Mouse (Mus musculus): ENCODE measurements around the gene Gm5127.

DNA sequence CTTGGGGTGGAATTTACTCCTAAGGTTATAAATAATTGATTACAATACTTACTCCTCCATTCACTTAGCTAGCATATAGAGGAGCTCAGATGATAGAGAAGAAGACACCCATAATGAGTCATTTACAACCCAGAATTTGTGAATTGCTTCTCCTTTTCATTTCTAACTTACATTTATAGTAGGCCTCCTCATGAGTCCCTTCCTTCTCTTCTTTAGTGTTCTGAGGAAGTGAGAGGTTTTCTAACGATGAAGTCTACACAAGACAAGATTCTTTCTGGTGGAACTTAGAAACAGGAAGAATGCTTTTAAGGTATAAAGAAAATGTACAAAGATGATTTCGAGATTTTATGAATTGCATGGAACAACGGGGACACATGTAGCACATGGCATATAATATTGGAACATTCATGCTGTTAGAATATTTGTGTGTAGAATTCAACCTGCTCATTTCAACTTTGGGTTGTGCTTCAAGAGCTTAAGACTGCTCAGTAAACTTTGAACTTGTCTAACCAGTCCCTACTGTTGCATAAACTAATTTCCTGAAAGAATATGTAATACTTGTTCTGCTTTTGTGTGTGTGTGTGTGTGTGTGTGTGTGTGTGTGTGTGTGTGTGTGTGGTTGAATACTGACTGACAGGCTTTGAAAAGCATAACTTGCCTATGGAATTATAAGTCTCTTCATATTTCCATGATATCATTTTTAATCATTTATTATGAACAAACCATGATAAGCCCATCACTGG lies 52.0 kb downstream of the Gm5127 start:
- TF ChIP-seq CTCF (IDR thresholded peaks at IDR 0.05; ENCODE audit: insufficient read depth, low read length) (no peak), POLR2A (IDR thresholded peaks at IDR 0.05; ENCODE audit: borderline replicate concordance, extremely low read depth, low read depth, low read length) (no peak)
